9 mouse cellular contexts compared by ENCODE assay signal in the genomic region with DNA sequence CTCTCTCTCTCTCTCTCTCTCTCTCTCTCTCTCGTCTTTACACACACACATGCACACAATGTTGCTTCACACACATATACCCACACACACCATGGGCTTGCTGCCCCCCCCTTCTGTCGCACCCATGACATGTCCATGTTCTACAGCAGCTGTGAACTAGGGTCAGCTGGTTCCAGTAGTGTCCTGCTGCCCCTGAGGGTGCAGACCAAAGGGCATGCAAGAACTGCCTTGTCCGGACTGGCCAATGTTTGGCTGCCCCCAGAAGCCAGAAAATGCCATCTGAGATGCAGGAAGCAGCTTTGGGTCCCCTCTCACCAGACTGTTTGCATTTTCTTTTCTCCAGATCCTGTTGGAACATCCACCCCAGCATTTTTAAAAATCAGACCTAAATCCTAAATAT. TPM values are rescaled to one million over a fixed set of nuclear protein-coding genes. Genes with fewer than 3 reads are reported as not detected.
DNase-seq lines count a peak whose midpoint lies in the region; ATAC-seq lines count a peak whose summit lies in the region.
"Had no signal": no experiment of that assay in that cellular context is flagged by ENCODE, and none has a peak within 500 bp of the region (broad histone marks: within the 10 kb centered on the region; RNA-seq: fewer than 3 reads in every experiment).

No protein-coding gene starts in this region.

- peaks cover 43% of the 10 kb centered on the region for H3K27me3 ChIP-seq in intestine, embryonic 16.5 days (replicated peaks; ENCODE audit: control insufficient read depth, insufficient read depth, low read length)
- H3K27me3 ChIP-seq in intestine, embryonic 15.5 days (replicated peaks) = peaks cover 49% of the 10 kb centered on the region
- H3K27me3 ChIP-seq in hindbrain, embryonic 15.5 days = peaks cover 59% of the 10 kb centered on the region

- DNase-seq in right cerebral cortex, postnatal 25 days = peak; percentile 7
- DNase-seq in right cerebral cortex, postnatal 14 days = no peak
- no peak for DNase-seq in urinary bladder, adult 18-20 months (ENCODE audit: low spot score in 2 of 2)
- no peak for DNase-seq in left cerebral cortex, postnatal 25 days (ENCODE audit: low spot score in 2 of 2)
- DNase-seq: layer of hippocampus, postnatal 36 days had no signal

- H3K9me3 ChIP-seq in intestine, embryonic 16.5 days (ENCODE audit: control insufficient read depth, low read length) = no peaks in the 10 kb centered on the region
- no peaks in the 10 kb centered on the region for H3K9me3 ChIP-seq in intestine, embryonic 15.5 days
- H3K9me3 ChIP-seq in hindbrain, embryonic 15.5 days = no peaks in the 10 kb centered on the region

- peak overlapping the region; percentile 3; the same call in 1 of the 2 replicates for H3K4me3 ChIP-seq in intestine, embryonic 16.5 days (ENCODE audit: low read length)
- H3K4me3 ChIP-seq in intestine, embryonic 15.5 days (replicated peaks) = no peak overlapping the region
- peak overlapping the region; percentile 36 for H3K4me3 ChIP-seq in hindbrain, embryonic 15.5 days
- H3K4me3 ChIP-seq: erythroblast, embryonic 14.5 days had no signal

- WGBS in intestine, embryonic 16.5 days = 6% methylated on average over 3 of the region's 3 CpGs
- 20% methylated on average over 3 of the region's 3 CpGs for WGBS in intestine, embryonic 15.5 days
- WGBS in hindbrain, embryonic 15.5 days = 3% methylated on average over 2 of the region's 3 CpGs

- peaks cover 40% of the 10 kb centered on the region for H3K4me1 ChIP-seq in intestine, embryonic 16.5 days (ENCODE audit: control insufficient read depth, insufficient read depth, low read length)
- H3K4me1 ChIP-seq in intestine, embryonic 15.5 days (replicated peaks) = peaks cover 42% of the 10 kb centered on the region
- H3K4me1 ChIP-seq in hindbrain, embryonic 15.5 days (replicated peaks) = peaks cover 49% of the 10 kb centered on the region

- H3K4me2 ChIP-seq in intestine, embryonic 16.5 days (ENCODE audit: low read depth, low read length) = no peak overlapping the region
- H3K4me2 ChIP-seq in intestine, embryonic 15.5 days (replicated peaks) = no peak overlapping the region
- H3K4me2 ChIP-seq in hindbrain, embryonic 15.5 days = peak overlapping the region; percentile 48

- no peak for ATAC-seq in intestine, embryonic 16.5 days
- no peak for ATAC-seq in intestine, embryonic 15.5 days
- no peak for ATAC-seq in hindbrain, embryonic 15.5 days (ENCODE audit: low FRiP score, low read depth)

- no peaks in the 10 kb centered on the region for H3K36me3 ChIP-seq in intestine, embryonic 16.5 days (ENCODE audit: control insufficient read depth, insufficient read depth, low read length)
- H3K36me3 ChIP-seq in intestine, embryonic 15.5 days = no peaks in the 10 kb centered on the region
- H3K36me3 ChIP-seq in hindbrain, embryonic 15.5 days = no peaks in the 10 kb centered on the region

- intact Hi-C loops in left cerebral cortex, postnatal 25 days (cut with DNase I) = no loop called here

- no peak overlapping the region for H3K27ac ChIP-seq in intestine, embryonic 16.5 days (ENCODE audit: low read length)
- no peak overlapping the region for H3K27ac ChIP-seq in intestine, embryonic 15.5 days
- H3K27ac ChIP-seq in hindbrain, embryonic 15.5 days (replicated peaks) = peak overlapping the region; percentile 83

- H3K9ac ChIP-seq in intestine, embryonic 16.5 days (ENCODE audit: low read depth, low read length) = no peak overlapping the region
- no peak overlapping the region for H3K9ac ChIP-seq in intestine, embryonic 15.5 days
- peak overlapping the region; percentile 37; the same call in 1 of the 2 replicates for H3K9ac ChIP-seq in hindbrain, embryonic 15.5 days

RNA-seq across cellular contexts. Expression of a gene that starts 27.5 kb away (rescaled TPM):
- polyA plus RNA-seq in intestine, embryonic 16.5 days (2015; fragmentation: Nextera tagmentation; extraction: Ambion mirVana) = 9.7 and 11.8 TPM in 2 replicates
- polyA plus RNA-seq in intestine, embryonic 15.5 days (2015; fragmentation: Nextera tagmentation; extraction: Ambion mirVana) = 14.2 and 14.8 TPM in 2 replicates
- polyA plus RNA-seq in hindbrain, embryonic 15.5 days (2015; fragmentation: Nextera tagmentation; extraction: Ambion mirVana) = 71.2 and 87.6 TPM in 2 replicates
- 100 to 1,000 TPM; 273 to 322 TPM for total RNA-seq in left cerebral cortex, postnatal 25 days (2021)

RNA-seq across cellular contexts. Expression of a gene that starts 49.8 kb away (rescaled TPM):
- 2.0 and 2.6 TPM in 2 replicates for polyA plus RNA-seq in intestine, embryonic 16.5 days (2015; fragmentation: Nextera tagmentation; extraction: Ambion mirVana)
- polyA plus RNA-seq in intestine, embryonic 15.5 days (2015; fragmentation: Nextera tagmentation; extraction: Ambion mirVana) = 3.1 and 3.7 TPM in 2 replicates
- 1.2 and 1.7 TPM in 2 replicates for polyA plus RNA-seq in hindbrain, embryonic 15.5 days (2015; fragmentation: Nextera tagmentation; extraction: Ambion mirVana)
- under 1 TPM in 1 of 2 experiments, not detected in 1; 0.71 TPM for total RNA-seq in left cerebral cortex, postnatal 25 days (2021)
- total RNA-seq: layer of hippocampus, postnatal 36 days had no signal

RNA-seq across cellular contexts. Expression of a gene that starts 50.0 kb away (rescaled TPM):
- polyA plus RNA-seq in intestine, embryonic 16.5 days (2015; fragmentation: Nextera tagmentation; extraction: Ambion mirVana) = 4.2 and 4.4 TPM in 2 replicates
- polyA plus RNA-seq in intestine, embryonic 15.5 days (2015; fragmentation: Nextera tagmentation; extraction: Ambion mirVana) = 4.5 and 5.3 TPM in 2 replicates
- 14.0 and 15.1 TPM in 2 replicates for polyA plus RNA-seq in hindbrain, embryonic 15.5 days (2015; fragmentation: Nextera tagmentation; extraction: Ambion mirVana)
- total RNA-seq in left cerebral cortex, postnatal 25 days (2021) = 1 to 10 TPM; 8.3 to 9.5 TPM

RNA-seq across cellular contexts. Expression of a gene that starts 58.7 kb away (rescaled TPM):
- polyA plus RNA-seq in intestine, embryonic 16.5 days (2015; fragmentation: Nextera tagmentation; extraction: Ambion mirVana) = 61.8 and 63.4 TPM in 2 replicates
- polyA plus RNA-seq in intestine, embryonic 15.5 days (2015; fragmentation: Nextera tagmentation; extraction: Ambion mirVana) = 61.7 and 62.6 TPM in 2 replicates
- 39.7 and 40.6 TPM in 2 replicates for polyA plus RNA-seq in hindbrain, embryonic 15.5 days (2015; fragmentation: Nextera tagmentation; extraction: Ambion mirVana)
- total RNA-seq in left cerebral cortex, postnatal 25 days (2021) = 10 to 100 TPM; 23.4 to 24.7 TPM
